Mouse (Mus musculus) layer of hippocampus, adult 9-10 months (tissue): ENCODE data around the gene Vps72.
A peak's percentile ranks its signal among the peaks of the same experiment; 100 is the strongest.
"Not testable (repeated sequence)": the region's sequence is repeated elsewhere in the genome, so short reads cannot be mapped to it uniquely, and the experiment has no call there.

Experiments
- DNase-seq: peaks from one replicate; pipeline ENCODE4 v3.0.0; 2022; ENCODE audit warnings: low spot score

Gene Vps72

GRCm38 (mm10) chr3:95110911-95111726 is at the start of gene Vps72:
Vps72 (plus strand) TSS chr3:95111022.
- DNase-seq: peak; percentile 83

- DNase-seq: no peak
Measured at GRCm38 (mm10) chr3:95063741-95064140, 47.1 kb upstream of the Vps72 start.

DNA sequence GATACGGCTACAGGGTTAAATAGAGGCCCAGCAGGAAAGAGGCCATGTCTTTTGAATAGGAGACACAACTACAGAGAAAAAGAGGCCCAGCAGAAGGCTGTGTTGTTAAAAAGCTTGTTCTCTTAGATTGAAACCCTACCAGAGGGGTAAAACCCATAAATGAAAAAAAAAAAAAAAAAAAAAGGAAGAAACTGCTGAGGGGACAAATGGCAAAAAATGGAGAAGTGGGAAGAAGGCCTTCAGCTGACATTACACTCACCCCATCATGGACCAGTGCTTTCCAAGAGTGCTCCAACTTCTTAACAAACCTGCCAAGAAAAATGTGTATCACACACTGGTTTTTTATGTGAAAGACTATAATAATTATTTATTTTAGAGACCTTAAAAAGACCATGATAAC is 45.3 kb upstream of the Vps72 start:
- no peak for DNase-seq

DNA sequence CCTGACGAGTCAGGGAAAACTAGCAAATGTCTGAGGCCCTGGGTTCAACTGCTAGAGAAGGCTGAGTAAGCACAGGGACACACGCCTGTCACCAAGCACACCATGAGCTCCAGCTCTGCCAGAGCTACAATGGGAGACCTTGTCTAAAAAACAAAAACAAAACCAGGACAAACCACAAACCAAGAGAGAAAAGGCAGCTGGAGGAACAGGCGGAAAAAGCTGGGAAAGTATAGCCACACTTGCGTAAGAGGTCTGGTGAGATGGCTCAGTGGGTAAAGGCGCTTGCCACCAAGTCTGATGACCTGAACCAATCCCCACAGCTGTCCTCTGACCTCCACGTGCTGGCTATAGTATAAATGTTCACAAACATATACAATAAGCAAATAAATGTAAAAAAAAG is 44.7 kb upstream of the Vps72 start:
- no peak for DNase-seq

- DNase-seq: no peak
Measured at GRCm38 (mm10) chr3:95066570-95066969, 44.3 kb upstream of the Vps72 start.

DNA sequence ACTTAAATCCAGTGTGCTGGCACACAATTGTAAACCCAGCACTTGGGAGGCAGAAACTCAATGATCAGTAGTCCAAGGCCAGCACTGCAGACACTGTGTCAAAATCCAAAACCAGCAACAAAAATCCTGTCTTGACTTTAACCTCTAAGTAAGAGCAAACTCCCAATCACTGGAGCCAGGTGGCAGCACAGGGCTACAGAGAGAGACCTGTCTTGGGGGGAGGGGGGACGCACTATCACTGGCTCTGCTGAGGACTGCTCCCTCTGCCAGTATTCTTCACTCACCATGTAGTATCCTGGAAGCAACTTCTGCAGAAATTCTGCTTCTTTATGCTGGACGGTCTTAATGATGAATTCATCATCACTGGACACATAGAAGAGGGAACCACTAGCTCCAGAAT is 39.2 kb upstream of the Vps72 start:
- no peak for DNase-seq

DNA sequence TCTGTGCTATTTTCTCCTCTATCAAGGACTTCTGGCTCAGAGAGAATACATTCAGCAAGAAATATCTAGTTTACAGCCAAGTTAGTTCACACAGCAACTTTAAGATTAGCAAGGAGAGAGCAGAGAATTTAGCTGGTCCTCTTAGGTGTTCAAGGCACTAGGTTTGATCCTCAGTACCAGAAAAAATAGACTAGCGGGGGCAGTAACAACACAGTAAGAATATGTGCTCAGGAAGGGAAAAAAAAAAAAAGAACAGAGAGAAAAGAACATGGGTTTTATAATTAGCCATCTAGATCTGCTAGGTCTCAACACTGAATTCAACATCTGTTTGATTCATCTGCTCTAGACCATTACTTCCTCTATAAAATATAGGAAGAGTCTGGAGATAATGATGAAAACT is 22.8 kb upstream of the Vps72 start:
- no peak for DNase-seq

DNA sequence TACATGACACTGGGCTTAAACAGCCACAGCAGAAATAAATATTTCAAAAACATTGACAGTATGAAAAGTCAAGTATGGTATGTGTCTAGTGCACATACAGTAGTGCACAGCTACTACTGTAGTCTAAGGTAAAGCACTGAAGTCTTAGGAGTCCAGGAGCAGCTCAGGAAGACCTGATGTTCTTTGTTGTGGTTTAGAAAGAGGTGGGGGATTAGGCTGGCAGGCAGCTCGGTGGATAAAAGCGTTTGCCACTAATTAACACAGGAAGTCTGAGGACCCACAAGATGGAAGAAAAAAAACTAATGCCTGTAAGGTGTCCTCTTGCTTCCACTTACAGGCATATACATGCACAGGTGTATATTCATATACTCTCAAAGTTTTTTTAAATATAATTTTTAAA is 10.0 kb upstream of the Vps72 start:
- DNase-seq: no peak

- DNase-seq: no peak
Measured at GRCm38 (mm10) chr3:95105121-95105520, 5.7 kb upstream of the Vps72 start.

DNA sequence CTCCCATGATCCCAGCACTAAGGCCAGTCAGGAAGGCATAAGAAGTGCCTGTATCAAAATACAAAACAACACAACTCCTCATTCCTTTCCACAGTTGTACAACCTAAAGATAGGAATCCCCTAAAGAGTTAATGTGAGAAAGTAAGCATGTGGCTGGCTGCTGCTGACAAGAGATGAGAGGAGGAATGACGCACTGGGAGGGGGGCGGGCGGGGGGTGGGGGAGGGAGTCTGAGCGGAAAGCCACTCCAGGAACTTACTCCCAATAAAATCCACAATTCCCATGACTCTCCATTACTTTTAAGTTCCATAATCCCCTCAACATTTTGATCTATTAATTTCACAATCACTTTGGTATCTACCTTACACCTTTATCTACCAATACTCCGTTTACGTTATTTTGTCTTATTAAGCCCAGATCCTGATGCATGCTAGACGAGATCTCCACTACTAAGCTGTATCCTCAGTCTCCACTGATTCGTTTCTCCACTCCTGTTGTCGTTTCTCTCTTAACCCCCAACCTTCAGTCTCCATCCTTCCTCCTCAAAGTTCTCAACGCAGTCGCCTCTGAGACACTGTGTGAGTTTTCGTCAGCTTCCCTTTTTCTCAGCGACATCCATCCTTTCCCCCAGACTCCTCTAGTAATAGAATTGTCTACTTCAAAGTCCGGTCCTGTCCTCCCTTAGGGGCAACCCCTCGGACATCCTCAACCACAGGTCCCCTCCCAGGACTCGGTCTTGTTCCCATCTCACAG is 5.1 kb upstream of the Vps72 start:
- DNase-seq: no peak

GRCm38 (mm10) chr3:95106338-95107117 is 4.3 kb upstream of the Vps72 start, which contains the start of gene Pip5k1a:
Pip5k1a (minus strand) TSS chr3:95106930.
- peak; percentile 91 for DNase-seq

DNA sequence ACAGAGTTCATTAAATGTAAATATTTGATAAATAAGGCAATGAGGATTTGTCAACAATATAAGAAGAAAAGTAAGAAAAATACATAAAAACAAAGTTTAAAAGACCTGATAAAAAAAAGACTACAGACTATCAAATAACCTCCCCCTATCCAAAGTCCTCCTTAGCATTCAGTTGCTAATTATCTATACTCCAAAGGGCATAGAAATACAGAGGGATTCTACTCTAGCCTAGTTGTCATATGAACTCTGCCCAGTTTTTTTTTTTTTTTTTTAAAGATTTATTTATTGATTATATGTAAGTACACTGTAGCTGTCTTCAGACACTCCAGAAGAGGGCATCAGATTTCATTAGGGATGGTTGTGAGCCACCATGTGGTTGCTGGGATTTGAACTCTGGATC is 3.5 kb upstream of the Vps72 start:
- DNase-seq: not testable (repeated sequence)

GRCm38 (mm10) chr3:95107898-95108297 is 2.9 kb upstream of the Vps72 start:
- no peak for DNase-seq

DNA sequence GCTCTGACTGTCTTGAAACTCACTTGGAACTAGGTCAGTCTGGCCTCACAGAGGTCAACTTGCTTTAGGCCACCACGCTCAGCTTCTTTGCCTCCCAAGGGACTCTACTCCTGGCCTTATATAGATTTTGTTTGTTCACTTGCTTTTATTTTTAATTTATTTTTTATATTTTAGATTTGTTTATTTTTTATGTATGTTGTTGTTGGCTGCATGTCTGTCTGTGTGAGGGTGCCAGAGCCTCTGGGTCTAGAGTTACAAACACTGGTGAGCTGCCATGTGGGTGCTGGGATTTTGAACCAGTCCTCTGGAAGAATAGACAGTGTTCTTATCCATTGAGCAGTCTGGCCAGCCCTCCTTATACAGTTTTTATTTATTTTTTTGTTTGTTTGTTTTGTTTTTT is 1.9 kb downstream of the Vps72 start:
- DNase-seq: no peak

DNA sequence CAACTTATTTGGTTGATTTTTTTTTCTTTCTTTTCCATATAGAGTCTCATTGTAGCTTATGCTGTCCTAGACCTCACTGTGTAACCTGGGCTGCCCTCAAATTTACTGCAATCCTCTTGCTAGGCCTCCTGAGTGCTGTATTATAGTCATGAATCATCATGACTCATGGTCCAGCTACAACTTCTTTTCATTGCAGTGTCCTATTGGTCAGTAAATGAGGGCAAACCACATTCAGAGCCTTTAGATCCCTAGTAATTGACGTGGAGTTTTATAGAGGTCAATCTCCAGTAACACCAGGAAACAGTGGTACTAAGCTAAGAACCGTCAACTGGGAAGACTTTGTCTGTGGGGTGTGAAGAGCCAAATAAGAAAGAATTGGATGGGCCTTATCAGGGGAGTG is 6.9 kb downstream of the Vps72 start:
- DNase-seq: no peak

- DNase-seq: no peak
Measured at GRCm38 (mm10) chr3:95121580-95121979, 10.8 kb downstream of the Vps72 start.

DNA sequence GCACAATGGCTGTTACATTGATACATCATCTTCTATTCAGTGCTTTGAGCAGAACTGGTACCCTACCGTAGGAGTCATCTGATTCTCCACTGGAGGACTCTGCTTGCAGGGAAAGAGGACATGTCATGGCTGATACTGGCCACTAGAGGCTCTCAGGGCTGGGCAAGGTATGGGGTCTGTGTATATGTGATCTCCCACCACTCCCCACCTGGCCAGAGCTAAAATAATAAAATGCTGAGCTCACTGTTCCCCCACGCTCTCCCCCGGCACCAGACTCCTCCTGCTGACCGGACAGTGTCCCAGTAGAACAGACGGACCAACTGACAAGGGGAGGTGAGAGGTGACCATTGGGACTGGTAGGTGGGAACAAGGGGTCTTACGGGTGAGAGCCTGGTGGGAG is 13.4 kb downstream of the Vps72 start, which contains the start of gene Tmod4:
Gene Tmod4 (plus strand): TSS at position 231 of the 400 bp plus-strand sequence.
- no peak for DNase-seq

GRCm38 (mm10) chr3:95124972-95125371 is 14.2 kb downstream of the Vps72 start:
- DNase-seq: no peak

DNA sequence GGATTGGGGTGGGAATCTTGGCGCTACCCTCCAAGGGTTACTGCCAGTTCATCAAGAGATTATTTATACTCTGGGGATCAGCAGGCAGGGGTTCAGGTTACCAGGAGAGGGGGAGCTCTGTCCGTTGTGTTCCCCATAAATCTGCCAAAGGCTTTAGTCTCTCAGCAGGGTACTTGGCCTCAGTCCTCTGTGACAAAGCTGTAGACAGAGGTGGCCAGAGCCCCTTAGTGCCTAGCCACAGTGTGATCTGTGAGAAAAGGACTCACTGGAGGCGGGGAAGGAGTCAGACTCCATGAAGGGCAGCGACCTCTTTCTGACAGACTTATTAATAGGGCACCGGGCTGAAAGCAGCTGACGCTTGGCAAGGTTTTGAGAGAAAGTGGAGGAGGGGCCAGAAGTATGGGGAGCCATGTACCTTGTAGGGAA is 18.4 kb downstream of the Vps72 start:
- DNase-seq: no peak

- no peak for DNase-seq
Measured at GRCm38 (mm10) chr3:95130081-95130480, 19.3 kb downstream of the Vps72 start.

DNA sequence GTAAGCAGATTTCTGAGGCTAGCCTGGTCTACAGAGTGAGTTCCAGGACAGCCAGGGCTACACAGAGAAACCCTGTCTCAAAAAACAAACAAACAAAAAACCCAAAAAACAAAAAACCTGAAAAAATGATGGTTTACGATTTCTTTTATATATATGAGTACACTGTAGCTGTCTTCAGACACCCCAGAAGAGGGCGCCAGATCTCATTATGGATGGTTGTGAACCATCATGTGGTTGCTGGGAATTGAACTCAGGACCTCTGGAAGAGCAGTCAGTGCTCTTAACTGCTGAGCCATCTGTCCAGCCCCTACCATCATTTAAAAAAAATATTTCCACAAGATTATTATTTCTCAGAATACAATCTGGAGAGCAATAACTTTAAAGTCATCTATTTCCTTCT is 21.6 kb downstream of the Vps72 start:
- DNase-seq: not testable (repeated sequence)

- DNase-seq: no peak
Measured at GRCm38 (mm10) chr3:95133176-95133575, 22.4 kb downstream of the Vps72 start.
